Mouse (Mus musculus) spleen, adult 2 months (tissue): ENCODE results near the gene Pcbp3.

Experiments used
- CTCF ChIP-seq: fragments of 200-500 bp; IDR thresholded peaks from 2 replicates; pipeline ENCODE4 v1.5.1; 2011; ENCODE audit warnings: mild to moderate bottlenecking, inconsistent platforms; ENCODE audit not compliant: insufficient read depth, insufficient read length, insufficient replicate concordance; ENCODE audit errors: extremely low read depth
- POLR2A ChIP-seq: fragments of 200-500 bp; IDR thresholded peaks from 2 replicates; pipeline ENCODE4 v1.6.1; 2011; ENCODE audit warnings: low read depth, low read length, inconsistent platforms

DNA sequence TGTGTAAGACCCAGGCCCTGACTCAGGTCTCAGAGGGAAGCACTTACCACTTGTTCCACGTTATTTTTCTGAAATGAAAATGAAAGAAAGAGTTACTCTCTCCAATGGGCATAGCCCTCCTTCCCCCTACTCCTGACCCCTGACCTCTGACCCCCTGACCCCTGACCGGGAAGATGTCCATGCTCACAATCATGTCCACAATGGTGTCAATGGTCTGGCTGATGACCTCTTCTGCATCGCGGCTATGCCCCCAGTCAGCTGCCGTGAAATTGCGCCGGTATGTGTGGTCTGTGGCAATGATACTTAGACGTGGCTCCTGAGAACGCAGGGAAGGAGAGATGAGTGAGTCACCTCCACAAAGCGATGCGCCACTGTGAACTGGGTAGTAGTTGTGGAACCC, 240.5 kb downstream of the Pcbp3 start:
- TF ChIP-seq POLR2A (no peak), CTCF (no peak)
